Mouse (Mus musculus) adipocyte (in vitro differentiated cells): Measurements from ENCODE around the gene Gm11992.
A peak's percentile ranks its signal among the peaks of the same experiment; 100 is the strongest.

ENCODE experiments used
- DNase-seq: peaks from one replicate; pipeline ENCODE4 v3.0.0-alpha.2; 2016; ENCODE audit warnings: low spot score

Gm11992 gene

DNA sequence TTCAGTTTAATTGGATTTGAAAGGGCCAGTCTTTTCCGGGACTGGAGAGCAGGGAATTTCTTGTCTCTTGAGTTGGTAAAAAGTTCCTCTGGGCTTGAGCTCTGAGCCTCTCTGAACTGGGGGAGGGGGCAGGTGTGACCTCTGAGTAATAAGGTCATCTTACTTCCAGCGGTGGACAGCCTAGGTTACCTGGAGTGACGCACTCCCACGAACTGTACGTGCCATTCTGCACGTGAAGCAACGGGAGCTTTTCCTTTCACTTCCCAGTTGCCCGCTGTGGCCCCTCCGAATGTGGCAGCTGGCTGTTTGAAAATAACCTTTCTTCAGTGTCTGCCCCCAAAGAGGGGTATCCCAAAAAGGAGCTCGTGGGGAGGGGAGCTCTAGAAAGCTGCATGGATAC lies 67.7 kb downstream of the Gm11992 start:
- DNase-seq: no peak

DNA sequence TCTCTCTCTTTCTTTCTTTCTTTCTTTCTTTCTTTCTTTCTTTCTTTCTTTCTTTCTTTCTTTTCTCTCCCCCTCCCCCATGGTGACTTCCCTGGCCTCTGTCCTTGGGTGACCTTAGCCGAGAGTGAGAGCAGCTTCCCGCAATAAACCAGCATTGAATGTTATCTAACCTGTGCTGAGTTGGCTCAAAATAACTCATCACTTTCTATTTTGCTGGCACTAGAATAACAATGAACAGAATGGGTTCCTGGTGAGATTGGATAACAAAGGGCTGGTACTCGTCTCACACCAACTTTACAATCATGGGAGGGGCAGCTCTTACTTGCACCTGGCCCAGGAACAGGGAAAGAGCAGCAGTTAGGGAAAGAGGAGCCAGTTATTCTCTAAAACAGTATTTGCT lies 68.5 kb downstream of the Gm11992 start:
- DNase-seq: no peak

DNA sequence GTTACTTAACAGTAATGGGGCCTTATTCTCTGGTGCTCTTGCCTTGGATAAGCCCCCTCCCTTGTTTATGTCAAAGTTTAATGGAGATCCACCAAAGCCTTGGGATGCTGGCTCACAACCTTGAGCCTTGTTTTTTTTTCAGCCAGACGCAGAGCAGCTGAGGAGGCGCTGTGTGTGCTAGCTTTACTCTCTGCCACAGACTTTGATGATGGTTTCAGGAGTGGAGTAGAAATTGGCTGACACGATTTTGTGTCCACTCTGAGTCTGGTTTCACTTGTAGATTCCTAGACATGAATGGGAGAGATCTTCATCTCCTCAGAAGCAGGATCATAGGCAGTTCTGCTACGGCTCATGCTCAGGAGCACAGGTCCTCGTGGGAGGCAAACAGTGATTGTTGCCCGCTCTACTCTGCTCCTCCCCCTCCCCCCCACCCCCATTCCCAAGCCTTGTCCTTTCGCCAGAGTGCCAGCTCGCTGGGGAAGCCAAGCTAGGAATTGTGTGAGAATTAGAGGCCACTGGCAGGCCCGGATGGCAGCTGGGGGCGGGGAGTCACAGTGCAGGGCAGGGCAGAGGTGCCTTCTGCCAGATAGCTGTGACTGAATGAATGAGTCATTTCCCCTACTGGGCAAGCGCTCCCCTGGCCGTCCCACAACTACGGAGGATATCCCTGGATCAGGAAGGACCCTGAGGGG lies 69.1 kb downstream of the Gm11992 start:
- DNase-seq: peak; percentile 71

DNA sequence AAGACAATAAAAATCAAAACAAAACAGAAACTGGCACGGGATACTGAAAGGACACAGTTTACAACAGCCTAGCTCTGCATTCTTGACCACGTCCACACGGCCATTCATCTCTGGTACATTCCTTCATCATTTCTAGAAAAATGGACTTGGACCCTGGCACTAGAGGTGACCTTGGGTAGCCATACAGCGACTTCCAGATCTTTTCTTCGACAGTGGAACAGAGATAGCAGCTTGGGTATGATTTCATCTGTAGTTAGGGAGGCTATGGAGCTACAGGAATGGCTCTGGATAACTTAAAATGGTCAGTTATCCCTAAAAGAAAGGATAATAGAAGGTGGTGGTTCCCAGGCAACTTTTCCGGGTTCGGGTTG lies 69.6 kb downstream of the Gm11992 start, which contains the start of gene Upp1:
TSS of gene Upp1 (plus strand) at position 54 of the 371 bp plus-strand sequence.
- DNase-seq: no peak

DNA sequence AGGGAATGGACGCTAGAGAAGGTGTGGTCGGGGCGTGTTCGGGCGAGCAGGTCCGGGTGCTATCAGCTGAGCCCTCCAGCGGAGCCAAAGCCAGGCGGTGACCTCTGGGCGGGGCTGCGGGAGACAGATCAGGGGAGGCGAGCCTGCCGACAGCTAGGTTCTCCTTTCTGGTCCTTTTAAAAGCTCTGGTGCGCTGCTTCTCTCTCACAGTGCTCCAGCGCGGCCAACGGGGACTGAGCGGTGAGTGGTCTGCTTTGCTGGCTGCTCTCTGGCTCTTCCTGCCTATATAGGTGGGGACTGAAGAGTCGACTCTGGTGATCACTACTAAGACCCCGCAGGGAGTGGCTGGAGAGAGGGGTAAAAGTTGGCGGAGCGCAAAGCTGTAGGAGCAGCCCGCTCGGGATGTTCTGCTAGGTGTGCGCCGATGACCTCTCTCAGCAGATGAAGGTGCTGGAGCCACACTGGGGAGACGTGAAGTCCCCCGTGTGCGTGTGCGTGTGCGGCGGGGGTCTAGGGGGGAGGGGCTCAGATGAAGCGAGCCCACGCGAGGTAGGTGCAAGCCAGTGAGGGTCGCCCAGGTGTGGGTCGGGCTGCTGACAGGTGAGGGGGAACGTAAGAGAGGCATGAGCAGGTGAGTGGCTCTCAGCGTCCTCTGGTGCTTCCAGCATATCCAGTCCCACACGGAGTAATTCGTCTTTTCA lies 70.2 kb downstream of the Gm11992 start:
- DNase-seq: no peak
